Comparison of ENCODE assay signal across 9 mouse cellular contexts in genomic region chr10:79857452-79857811, GRCm38 (mm10). TPM values are rescaled to one million over a fixed set of nuclear protein-coding genes. Genes with fewer than 3 reads are reported as not detected.
DNase-seq lines count a peak whose midpoint lies in the region; ATAC-seq and TF ChIP-seq lines count a peak whose summit lies in the region.
"Had no signal": no experiment of that assay in that cellular context is flagged by ENCODE, and none has a peak within 500 bp of the region (broad histone marks: within the 10 kb centered on the region; RNA-seq: fewer than 3 reads in every experiment).

No protein-coding gene starts in this region.

- H3K36me3 ChIP-seq in forebrain, embryonic 15.5 days, result peaks cover 38% of the 10 kb centered on the region
- peaks cover 57% of the 10 kb centered on the region for H3K36me3 ChIP-seq in hindbrain, embryonic 12.5 days
- peaks cover 68% of the 10 kb centered on the region for H3K36me3 ChIP-seq in limb, embryonic 14.5 days (ENCODE audit: control insufficient read depth, insufficient read depth, low read length)
- peaks cover 31% of the 10 kb centered on the region for H3K36me3 ChIP-seq in midbrain, embryonic 16.5 days (ENCODE audit: control insufficient read depth, insufficient read depth, low read length)

- no peaks in the 10 kb centered on the region for H3K9me3 ChIP-seq in forebrain, embryonic 15.5 days
- H3K9me3 ChIP-seq in hindbrain, embryonic 12.5 days (replicated peaks), result no peaks in the 10 kb centered on the region
- H3K9me3 ChIP-seq in limb, embryonic 14.5 days (ENCODE audit: control insufficient read depth, low read length), result no peaks in the 10 kb centered on the region
- no peaks in the 10 kb centered on the region for H3K9me3 ChIP-seq in midbrain, embryonic 16.5 days (replicated peaks; ENCODE audit: control insufficient read depth, low read length, poor library complexity, severe bottlenecking)

- ATAC-seq in forebrain, embryonic 15.5 days (replicated peaks), result no peak
- no peak for ATAC-seq in hindbrain, embryonic 12.5 days (ENCODE audit: low FRiP score)
- no peak for ATAC-seq in limb, embryonic 14.5 days (ENCODE audit: low FRiP score, low read depth)
- no peak for ATAC-seq in midbrain, embryonic 16.5 days

- H3K27ac ChIP-seq in forebrain, embryonic 15.5 days (replicated peaks), result peak overlapping the region; percentile 100
- H3K27ac ChIP-seq in hindbrain, embryonic 12.5 days, result peak overlapping the region; percentile 63
- H3K27ac ChIP-seq in limb, embryonic 14.5 days (replicated peaks; ENCODE audit: low read depth, low read length), result no peak overlapping the region; the same call in 1 of the 2 replicates
- H3K27ac ChIP-seq in midbrain, embryonic 16.5 days (ENCODE audit: low read length), result peak overlapping the region; percentile 31

- peak overlapping the region; percentile 99 for H3K4me3 ChIP-seq in forebrain, embryonic 15.5 days
- H3K4me3 ChIP-seq in hindbrain, embryonic 12.5 days, result peak overlapping the region; percentile 98
- peak overlapping the region; percentile 99 for H3K4me3 ChIP-seq in limb, embryonic 14.5 days (replicated peaks; ENCODE audit: low read length)
- H3K4me3 ChIP-seq in midbrain, embryonic 16.5 days (ENCODE audit: low read depth, low read length), result peak overlapping the region; percentile 83

- H3K4me1 ChIP-seq in forebrain, embryonic 15.5 days, result peaks cover 61% of the 10 kb centered on the region
- peaks cover 50% of the 10 kb centered on the region for H3K4me1 ChIP-seq in hindbrain, embryonic 12.5 days
- H3K4me1 ChIP-seq in limb, embryonic 14.5 days (ENCODE audit: control insufficient read depth, insufficient read depth, low read length), result peaks cover 34% of the 10 kb centered on the region
- H3K4me1 ChIP-seq in midbrain, embryonic 16.5 days (ENCODE audit: control insufficient read depth, insufficient read depth, low read length), result peaks cover 42% of the 10 kb centered on the region

- WGBS in forebrain, embryonic 15.5 days, result 16% methylated on average over 4 of the region's 4 CpGs
- 30% methylated on average over 4 of the region's 4 CpGs for WGBS in hindbrain, embryonic 12.5 days
- 22% methylated on average over 4 of the region's 4 CpGs for WGBS in limb, embryonic 14.5 days
- 36% methylated on average over 4 of the region's 4 CpGs for WGBS in midbrain, embryonic 16.5 days

- H3K9ac ChIP-seq in forebrain, embryonic 15.5 days (replicated peaks), result peak overlapping the region; percentile 98
- H3K9ac ChIP-seq in hindbrain, embryonic 12.5 days, result peak overlapping the region; percentile 98
- H3K9ac ChIP-seq in limb, embryonic 14.5 days (ENCODE audit: low read depth, low read length, severe bottlenecking), result peak overlapping the region; percentile 99
- peak overlapping the region; percentile 47; the same call in 1 of the 2 replicates for H3K9ac ChIP-seq in midbrain, embryonic 16.5 days (ENCODE audit: low read depth, low read length)

- DNase-seq in retina, postnatal 1 day, result peak; percentile 74
- no peak for DNase-seq in retina, embryonic 14.5 days (ENCODE audit: low spot score)
- DNase-seq in adrenal gland, postnatal 10 days, result peak; percentile 78
- peak; percentile 60 for DNase-seq in limb, embryonic 14.5 days (ENCODE audit: low spot score)
- DNase-seq in frontal cortex, postnatal 25 days (ENCODE audit: low spot score in 2 of 2), result no peak

- H3K4me2 ChIP-seq in forebrain, embryonic 15.5 days (replicated peaks), result peak overlapping the region; percentile 91
- peak overlapping the region; percentile 99 for H3K4me2 ChIP-seq in hindbrain, embryonic 12.5 days (replicated peaks)
- H3K4me2 ChIP-seq in limb, embryonic 14.5 days (replicated peaks; ENCODE audit: low read depth, low read length, severe bottlenecking), result peak overlapping the region; percentile 98
- H3K4me2 ChIP-seq in midbrain, embryonic 16.5 days (ENCODE audit: low read length), result peak overlapping the region; percentile 98

- no peaks in the 10 kb centered on the region for H3K27me3 ChIP-seq in forebrain, embryonic 15.5 days
- H3K27me3 ChIP-seq in hindbrain, embryonic 12.5 days, result no peaks in the 10 kb centered on the region
- H3K27me3 ChIP-seq in limb, embryonic 14.5 days (ENCODE audit: control insufficient read depth, insufficient read depth, low read length), result no peaks in the 10 kb centered on the region
- H3K27me3 ChIP-seq in midbrain, embryonic 16.5 days (ENCODE audit: control insufficient read depth, insufficient read depth, low read depth, low read length), result no peaks in the 10 kb centered on the region

- no peak for TF ChIP-seq POLR2A in limb, embryonic 14.5 days (IDR thresholded peaks at IDR 0.05; ENCODE audit: borderline replicate concordance, extremely low read depth, insufficient read depth, insufficient read length)

RNA-seq across cellular contexts. Expression of gene Ptbp1, which starts 3.2 kb away (rescaled TPM):
- 100 to 1,000 TPM; 267 to 270 TPM for total RNA-seq in adrenal gland, postnatal 10 days (2021)
- polyA plus RNA-seq in forebrain, embryonic 15.5 days (2015; fragmentation: Nextera tagmentation; extraction: Ambion mirVana), result 108 and 120 TPM in 2 replicates
- polyA plus RNA-seq in hindbrain, embryonic 12.5 days (2016; fragmentation: Nextera tagmentation; extraction: Ambion mirVana), result 201 and 211 TPM in 2 replicates
- 536 and 644 TPM in 2 replicates for polyA plus RNA-seq in limb, embryonic 14.5 days (2012; rRNA removed)
- 262 and 279 TPM in 2 replicates for polyA plus RNA-seq in limb, embryonic 14.5 days (2014; fragmentation: Nextera tagmentation; extraction: Ambion mirVana)
- 58.8 and 65.1 TPM in 2 replicates for polyA plus RNA-seq in midbrain, embryonic 16.5 days (2015; fragmentation: Nextera tagmentation; extraction: Ambion mirVana)

RNA-seq across cellular contexts. Expression of gene Prtn3, which starts 16.8 kb away (rescaled TPM):
- total RNA-seq in adrenal gland, postnatal 10 days (2021), result 1 to 10 TPM; 1.5 to 2.8 TPM
- 13.5 and 15.0 TPM in 2 replicates for polyA plus RNA-seq in forebrain, embryonic 15.5 days (2015; fragmentation: Nextera tagmentation; extraction: Ambion mirVana)
- 11.8 and 14.1 TPM in 2 replicates for polyA plus RNA-seq in hindbrain, embryonic 12.5 days (2016; fragmentation: Nextera tagmentation; extraction: Ambion mirVana)
- 10.3 and 17.3 TPM in 2 replicates for polyA plus RNA-seq in limb, embryonic 14.5 days (2012; rRNA removed)
- polyA plus RNA-seq in limb, embryonic 14.5 days (2014; fragmentation: Nextera tagmentation; extraction: Ambion mirVana), result 5.9 and 8.2 TPM in 2 replicates
- polyA plus RNA-seq in midbrain, embryonic 16.5 days (2015; fragmentation: Nextera tagmentation; extraction: Ambion mirVana), result 12.5 and 12.7 TPM in 2 replicates
- total RNA-seq: neutrophil, adult 5-6 weeks had no signal

RNA-seq across cellular contexts. Expression of gene Plppr3, which starts 17.0 kb away (rescaled TPM):
- total RNA-seq in adrenal gland, postnatal 10 days (2021), result 1 to 10 TPM; 3.4 to 4.3 TPM
- polyA plus RNA-seq in forebrain, embryonic 15.5 days (2015; fragmentation: Nextera tagmentation; extraction: Ambion mirVana), result 405 and 410 TPM in 2 replicates
- 289 and 290 TPM in 2 replicates for polyA plus RNA-seq in hindbrain, embryonic 12.5 days (2016; fragmentation: Nextera tagmentation; extraction: Ambion mirVana)
- 220 and 326 TPM in 2 replicates for polyA plus RNA-seq in limb, embryonic 14.5 days (2012; rRNA removed)
- polyA plus RNA-seq in limb, embryonic 14.5 days (2014; fragmentation: Nextera tagmentation; extraction: Ambion mirVana), result 61.5 and 79.7 TPM in 2 replicates
- polyA plus RNA-seq in midbrain, embryonic 16.5 days (2015; fragmentation: Nextera tagmentation; extraction: Ambion mirVana), result 471 and 472 TPM in 2 replicates

RNA-seq across cellular contexts. Expression of gene Elane, which starts 28.6 kb away (rescaled TPM):
- 1 to 10 TPM; 2.1 to 2.3 TPM for total RNA-seq in adrenal gland, postnatal 10 days (2021)
- polyA plus RNA-seq in forebrain, embryonic 15.5 days (2015; fragmentation: Nextera tagmentation; extraction: Ambion mirVana), result 0.19 TPM in 1 of 2 replicates, not detected in the other
- polyA plus RNA-seq in hindbrain, embryonic 12.5 days (2016; fragmentation: Nextera tagmentation; extraction: Ambion mirVana), result 0.56 TPM in 1 of 2 replicates, not detected in the other
- polyA plus RNA-seq in limb, embryonic 14.5 days (2012; rRNA removed), result 0.35 and 1.8 TPM in 2 replicates
- polyA plus RNA-seq in limb, embryonic 14.5 days (2014; fragmentation: Nextera tagmentation; extraction: Ambion mirVana), result 0.62 and 1.2 TPM in 2 replicates
- polyA plus RNA-seq in midbrain, embryonic 16.5 days (2015; fragmentation: Nextera tagmentation; extraction: Ambion mirVana), result not detected in 2 replicates
- total RNA-seq: neutrophil, adult 5-6 weeks had no signal

RNA-seq across cellular contexts. Expression of gene Cfd, which starts 33.2 kb away (rescaled TPM):
- total RNA-seq in adrenal gland, postnatal 10 days (2021), result 100 to 1,000 TPM; 316 to 348 TPM
- not detected in 2 replicates for polyA plus RNA-seq in forebrain, embryonic 15.5 days (2015; fragmentation: Nextera tagmentation; extraction: Ambion mirVana)
- polyA plus RNA-seq in hindbrain, embryonic 12.5 days (2016; fragmentation: Nextera tagmentation; extraction: Ambion mirVana), result not detected in 2 replicates
- 1.1 and 2.3 TPM in 2 replicates for polyA plus RNA-seq in limb, embryonic 14.5 days (2012; rRNA removed)
- polyA plus RNA-seq in limb, embryonic 14.5 days (2014; fragmentation: Nextera tagmentation; extraction: Ambion mirVana), result not detected in 2 replicates
- polyA plus RNA-seq in midbrain, embryonic 16.5 days (2015; fragmentation: Nextera tagmentation; extraction: Ambion mirVana), result 0.20 TPM in 1 of 2 replicates, not detected in the other
- total RNA-seq: neutrophil, adult 5-6 weeks had no signal

Comparison
In these comparisons a context has a peak if more than half of its experiments do, and no peak if none do; other contexts are left out.
1. DNase-seq: peak in retina, postnatal 1 day (single experiment), adrenal gland, postnatal 10 days (single experiment) and limb, embryonic 14.5 days (single experiment); none in retina, embryonic 14.5 days (single experiment) and frontal cortex, postnatal 25 days (0 of 2).
2. H3K9ac ChIP-seq: peak in every context shown above with its lines; median percentile 99 in limb, embryonic 14.5 days; 98 in forebrain, embryonic 15.5 days; 98 in hindbrain, embryonic 12.5 days; 47 in midbrain, embryonic 16.5 days.
3. Peak in every context shown above with its lines, with median percentiles within 50 percentile points of each other: H3K4me2 ChIP-seq and H3K4me3 ChIP-seq.